Mouse (Mus musculus) liver, embryonic 15.5 days (tissue): ENCODE data around the gene Lhx1. TPM values are rescaled to one million over a fixed set of nuclear protein-coding genes. Genes with fewer than 3 reads are reported as not detected.
A peak's percentile ranks its signal among the peaks of the same experiment; 100 is the strongest.

Source experiments
- ATAC-seq: fragments of 200-750 bp; cut with Nextera tagmentation; 2 replicates; pipeline ENCODE4 v1.8.0; 2017; ENCODE audit warnings: moderate number of reproducible peaks, mild to moderate bottlenecking, moderate library complexity; ENCODE audit not compliant: insufficient read depth
- H3K27ac ChIP-seq: fragments of 300-500 bp; sonication (generic); replicated peaks from 2 replicates; pipeline ENCODE4 v1.5.1; 2015; ENCODE audit warnings: mild to moderate bottlenecking, inconsistent platforms
- H3K27me3 ChIP-seq: fragments of 300-500 bp; sonication (generic); 2 replicates; pipeline ENCODE4 v1.6.1; 2015; ENCODE audit warnings: mild to moderate bottlenecking, inconsistent platforms
- H3K36me3 ChIP-seq: fragments of 300-500 bp; sonication (generic); replicated peaks from 2 replicates; pipeline ENCODE4 v1.6.1; 2015; ENCODE audit warnings: moderate library complexity, mild to moderate bottlenecking, inconsistent platforms
- H3K4me1 ChIP-seq: fragments of 300-500 bp; sonication (generic); replicated peaks from 2 replicates; pipeline ENCODE4 v1.6.1; 2015; ENCODE audit warnings: inconsistent platforms
- H3K4me2 ChIP-seq: fragments of 300-500 bp; sonication (generic); 2 replicates; pipeline ENCODE4 v1.6.1; 2015; ENCODE audit warnings: moderate library complexity, mild to moderate bottlenecking, inconsistent platforms
- H3K4me3 ChIP-seq: fragments of 300-500 bp; sonication (generic); replicated peaks from 2 replicates; pipeline ENCODE4 v1.5.1; 2015; ENCODE audit warnings: mild to moderate bottlenecking, inconsistent platforms
- H3K9ac ChIP-seq: fragments of 300-500 bp; sonication (generic); 2 replicates; pipeline ENCODE4 v1.6.1; 2015; ENCODE audit warnings: moderate library complexity, mild to moderate bottlenecking, inconsistent platforms
- H3K9me3 ChIP-seq: fragments of 300-500 bp; sonication (generic); replicated peaks from 2 replicates; pipeline ENCODE4 v1.6.1; 2016; ENCODE audit warnings: inconsistent platforms
- WGBS: fragments of 180-500 bp; shearing (Covaris S2); methylation state at CpG from one replicate; pipeline ENCODE4 v1.1.7; 2015; ENCODE audit warnings: mixed read lengths; ENCODE audit not compliant: insufficient replicate concordance; 5-methylcytosine and 5-hydroxymethylcytosine counted together
- polyA plus RNA-seq: library from polyadenylated mRNA; unstranded; fragments of >200 nt; fragmentation: Nextera tagmentation; extraction: Ambion mirVana; gene quantifications from 2 replicates; pipeline ENCODE4 v1.2.1, GENCODE M21; 2015

Gene Lhx1
- polyA plus RNA-seq, 1 experiment from 2014 or later: 0.05 TPM

DNA sequence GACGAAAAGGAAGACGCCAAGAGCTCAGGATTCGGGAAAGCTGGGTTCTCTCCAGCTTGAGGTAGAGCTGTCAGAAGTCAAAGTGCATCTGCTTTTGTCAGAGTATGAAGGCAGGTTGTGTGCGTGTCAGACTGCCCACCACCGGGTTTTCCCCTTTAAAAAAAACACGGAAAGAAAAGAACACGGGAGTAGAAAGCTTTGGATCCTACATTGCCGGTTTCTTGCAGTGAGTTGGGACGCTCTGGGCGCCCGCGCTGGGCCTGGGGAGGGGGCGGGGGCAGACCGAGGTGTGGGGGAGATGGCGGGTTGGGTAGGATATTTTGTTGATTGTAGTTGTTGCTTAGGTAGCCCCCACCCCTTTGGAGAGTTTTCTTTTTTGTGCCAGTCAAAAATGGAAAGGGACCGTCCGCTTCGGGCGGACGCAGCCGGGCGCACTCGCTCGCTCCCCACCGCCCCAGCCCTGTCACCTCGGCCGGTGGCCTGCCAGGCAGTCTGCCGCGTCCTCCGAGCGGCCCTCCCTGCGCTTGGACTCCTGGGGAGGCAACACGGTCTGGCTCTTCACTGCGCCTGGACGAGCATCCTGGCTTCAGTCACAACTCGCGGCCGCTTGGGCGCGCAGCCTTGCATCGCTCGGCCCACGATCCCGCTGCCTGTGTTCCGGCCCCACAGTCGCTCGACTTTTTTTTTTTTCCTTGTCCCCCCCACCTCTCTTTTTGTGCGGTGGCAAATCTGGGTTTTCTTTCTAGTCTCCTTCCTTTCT is 644 bp downstream of the Lhx1 start:
- H3K4me1 ChIP-seq: peaks cover 33% of the 10 kb centered on the region
- no peaks in the 10 kb centered on the region for H3K36me3 ChIP-seq
- peak overlapping the region; percentile 40 for H3K4me3 ChIP-seq
- 2% methylated on average over 48 of the region's 48 CpGs for WGBS
- no peaks in the 10 kb centered on the region for H3K9me3 ChIP-seq
- H3K4me2 ChIP-seq: peak overlapping the region; percentile 58
- no peak overlapping the region for H3K27ac ChIP-seq
- ATAC-seq: no peak
- peaks cover 100% of the 10 kb centered on the region for H3K27me3 ChIP-seq
- no peak overlapping the region for H3K9ac ChIP-seq

DNA sequence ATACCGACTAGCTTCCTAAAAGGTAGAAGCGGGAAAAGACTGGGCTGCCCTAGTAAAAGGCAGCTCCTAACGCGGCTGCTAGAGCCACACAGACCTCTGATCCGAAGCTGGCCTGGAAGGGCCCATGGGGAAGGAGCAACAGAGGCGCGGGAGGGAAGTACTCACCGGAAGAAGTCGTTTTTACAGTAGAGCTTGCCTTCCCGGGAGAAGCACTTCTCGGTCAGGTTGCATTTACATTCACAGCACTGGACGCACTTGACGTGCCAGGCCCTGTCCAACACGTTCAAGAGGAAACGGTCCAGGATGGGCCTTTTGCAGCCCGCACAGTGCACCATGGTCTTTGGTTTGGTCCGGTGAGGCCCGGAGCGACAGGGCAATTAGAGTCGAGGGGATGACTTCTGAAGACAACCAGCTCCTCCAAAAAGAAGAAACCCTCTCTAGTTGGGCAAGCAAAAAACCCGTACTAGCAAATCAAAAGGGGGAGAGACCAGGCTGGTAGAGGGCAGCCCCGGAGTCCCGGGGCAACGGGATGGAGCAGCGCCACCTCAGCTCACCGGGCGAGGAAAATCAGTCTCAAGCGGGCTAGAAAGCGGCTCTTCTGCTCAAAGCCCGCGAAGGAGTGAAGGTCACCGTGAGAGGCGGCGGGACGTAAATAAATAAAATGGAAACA is 1.4 kb downstream of the Lhx1 start:
- Histone ChIP-seq H3K4me1 (peaks cover 33% of the 10 kb centered on the region), H3K36me3 (no peaks in the 10 kb centered on the region), H3K4me2 (0 out of 2 replicates have a peak overlapping the region, but pooled peaks have one; percentile 15), H3K9me3 (no peaks in the 10 kb centered on the region), H3K4me3 (0 out of 2 replicates have a peak overlapping the region, but pooled peaks have one; percentile 7), H3K27ac (no peak overlapping the region), H3K9ac (no peak overlapping the region), H3K27me3 (peaks cover 100% of the 10 kb centered on the region)
- WGBS: 1% methylated on average over 35 of the region's 35 CpGs
- no peak for ATAC-seq

DNA sequence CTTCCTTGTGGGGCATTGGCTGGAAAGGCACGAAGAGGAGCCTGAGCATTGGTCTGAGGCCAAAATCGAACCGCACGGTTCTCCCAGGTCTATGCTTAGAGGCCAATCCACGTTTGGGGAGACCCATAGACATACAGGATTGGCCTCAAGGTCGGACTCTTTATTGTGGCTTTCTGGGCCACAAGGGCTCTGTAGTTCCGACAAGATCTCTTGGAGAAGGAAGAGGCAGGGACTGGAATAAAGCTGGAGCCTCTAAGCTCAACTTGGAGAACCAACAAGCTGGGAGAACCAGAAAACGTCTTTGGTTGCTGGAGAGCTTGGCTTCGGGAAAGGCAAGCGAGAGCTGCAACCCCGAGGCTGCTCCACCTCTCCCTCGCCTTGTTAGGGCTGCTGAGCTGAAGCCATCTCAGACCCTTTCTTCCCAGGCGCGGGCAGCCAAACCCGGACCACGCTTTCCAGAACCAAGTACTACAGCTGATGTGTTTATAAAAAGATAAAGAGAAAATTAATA is 2.0 kb downstream of the Lhx1 start:
- WGBS: 2% methylated on average over 16 of the region's 16 CpGs
- H3K4me1 ChIP-seq: peaks cover 33% of the 10 kb centered on the region
- H3K4me2 ChIP-seq: peak overlapping the region; percentile 56
- peaks cover 100% of the 10 kb centered on the region for H3K27me3 ChIP-seq
- no peaks in the 10 kb centered on the region for H3K9me3 ChIP-seq
- no peaks in the 10 kb centered on the region for H3K36me3 ChIP-seq
- H3K27ac ChIP-seq: no peak overlapping the region
- no peak overlapping the region for H3K9ac ChIP-seq
- ATAC-seq: no peak
- H3K4me3 ChIP-seq: no peak overlapping the region

DNA sequence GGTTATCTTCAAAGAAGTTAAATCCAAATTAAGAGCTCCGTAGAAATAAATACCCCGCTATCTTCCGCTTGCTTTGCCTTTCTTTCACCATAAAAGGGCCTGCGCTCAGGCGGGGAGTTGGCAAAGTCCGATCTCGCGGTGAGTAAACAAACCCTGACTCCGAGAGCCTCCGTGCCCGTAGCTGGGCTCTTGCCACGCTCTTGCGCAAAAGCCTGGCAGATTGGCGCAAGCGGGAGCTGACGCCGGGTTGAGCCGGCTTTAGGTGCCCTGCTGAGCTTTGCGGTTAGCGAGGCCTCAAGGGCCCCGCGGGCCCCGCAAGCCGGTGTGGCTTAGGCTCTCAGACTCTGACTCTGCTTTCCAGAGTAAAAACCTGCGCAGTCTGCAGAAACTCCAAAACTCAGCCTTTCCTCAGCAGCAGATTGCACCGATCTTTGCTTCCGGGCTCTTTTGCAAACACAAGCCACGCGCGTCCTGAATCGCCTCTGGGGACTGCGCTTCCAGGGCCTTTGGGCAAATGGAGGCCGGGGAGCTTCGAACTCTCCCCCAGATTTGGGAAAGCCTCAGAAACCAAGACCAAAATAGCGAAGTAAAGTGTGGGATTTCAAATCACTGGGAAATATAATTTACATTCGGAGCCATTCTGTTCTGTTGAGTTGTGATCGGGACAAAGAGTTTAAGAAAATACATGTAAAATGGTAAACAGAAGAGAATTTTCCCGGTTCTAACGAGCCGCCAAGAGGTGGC is 2.6 kb downstream of the Lhx1 start:
- ATAC-seq: no peak
- H3K4me2 ChIP-seq: peak overlapping the region; percentile 56
- peaks cover 97% of the 10 kb centered on the region for H3K27me3 ChIP-seq
- no peaks in the 10 kb centered on the region for H3K9me3 ChIP-seq
- H3K4me1 ChIP-seq: peaks cover 33% of the 10 kb centered on the region
- H3K4me3 ChIP-seq: peak overlapping the region; percentile 27
- WGBS: 1% methylated on average over 40 of the region's 40 CpGs
- no peak overlapping the region for H3K27ac ChIP-seq
- no peak overlapping the region for H3K9ac ChIP-seq
- H3K36me3 ChIP-seq: no peaks in the 10 kb centered on the region

DNA sequence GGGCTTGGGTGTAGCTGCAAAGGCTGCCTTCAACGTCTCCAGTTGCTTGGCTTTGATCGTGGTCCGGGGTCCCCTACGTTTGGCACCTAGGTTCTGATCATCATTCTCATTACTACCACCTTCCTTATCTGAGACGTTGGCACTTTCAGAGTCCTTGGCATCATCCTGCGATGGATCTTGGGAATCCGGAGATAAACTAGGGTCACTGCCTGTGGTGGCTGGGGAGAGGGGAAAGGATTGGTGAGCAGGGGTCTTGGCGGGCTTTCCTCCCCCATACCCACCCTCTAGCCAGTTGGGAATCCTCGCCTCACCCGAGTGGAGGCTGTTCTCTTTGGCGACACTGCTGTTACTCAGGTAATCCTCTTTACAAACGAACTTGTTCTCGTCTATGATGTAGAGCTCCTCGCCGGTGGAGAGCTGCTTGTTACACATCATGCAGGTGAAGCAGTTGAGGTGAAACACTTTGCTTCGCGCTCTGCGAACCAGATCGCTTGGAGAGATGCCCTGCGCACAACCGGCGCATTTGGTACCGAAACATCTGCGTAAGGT is 3.5 kb downstream of the Lhx1 start:
- H3K27me3 ChIP-seq: peaks cover 97% of the 10 kb centered on the region
- no peaks in the 10 kb centered on the region for H3K36me3 ChIP-seq
- no peaks in the 10 kb centered on the region for H3K9me3 ChIP-seq
- no peak overlapping the region for H3K27ac ChIP-seq
- WGBS: 15% methylated on average over 24 of the region's 24 CpGs
- ATAC-seq: no peak
- H3K9ac ChIP-seq: no peak overlapping the region
- peak overlapping the region; percentile 56; the same call in 1 of the 2 replicates for H3K4me2 ChIP-seq
- no peak overlapping the region for H3K4me3 ChIP-seq
- H3K4me1 ChIP-seq: peaks cover 33% of the 10 kb centered on the region

DNA sequence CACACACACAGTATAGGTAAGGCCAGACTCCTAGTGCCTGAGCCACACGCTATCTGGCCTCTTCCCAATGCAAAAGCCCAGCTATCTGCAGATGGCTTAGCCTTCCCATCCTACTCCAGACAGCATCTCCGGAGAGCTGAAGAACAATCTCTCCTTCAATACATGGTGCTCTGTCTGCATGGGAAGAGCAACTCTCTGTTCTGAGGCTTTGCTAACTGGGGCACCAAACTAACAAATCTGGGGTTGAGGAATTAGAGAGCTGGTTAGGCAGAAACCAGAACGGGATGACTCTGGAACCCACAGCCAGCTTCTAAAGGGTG is 4.3 kb downstream of the Lhx1 start:
- no peak for ATAC-seq
- no peaks in the 10 kb centered on the region for H3K36me3 ChIP-seq
- no peak overlapping the region for H3K4me2 ChIP-seq
- H3K9me3 ChIP-seq: no peaks in the 10 kb centered on the region
- no peak overlapping the region for H3K27ac ChIP-seq
- H3K4me3 ChIP-seq: no peak overlapping the region
- H3K4me1 ChIP-seq: peaks cover 31% of the 10 kb centered on the region
- no peak overlapping the region for H3K9ac ChIP-seq
- WGBS: 45% methylated on average over 3 of the region's 3 CpGs
- H3K27me3 ChIP-seq: peaks cover 97% of the 10 kb centered on the region

DNA sequence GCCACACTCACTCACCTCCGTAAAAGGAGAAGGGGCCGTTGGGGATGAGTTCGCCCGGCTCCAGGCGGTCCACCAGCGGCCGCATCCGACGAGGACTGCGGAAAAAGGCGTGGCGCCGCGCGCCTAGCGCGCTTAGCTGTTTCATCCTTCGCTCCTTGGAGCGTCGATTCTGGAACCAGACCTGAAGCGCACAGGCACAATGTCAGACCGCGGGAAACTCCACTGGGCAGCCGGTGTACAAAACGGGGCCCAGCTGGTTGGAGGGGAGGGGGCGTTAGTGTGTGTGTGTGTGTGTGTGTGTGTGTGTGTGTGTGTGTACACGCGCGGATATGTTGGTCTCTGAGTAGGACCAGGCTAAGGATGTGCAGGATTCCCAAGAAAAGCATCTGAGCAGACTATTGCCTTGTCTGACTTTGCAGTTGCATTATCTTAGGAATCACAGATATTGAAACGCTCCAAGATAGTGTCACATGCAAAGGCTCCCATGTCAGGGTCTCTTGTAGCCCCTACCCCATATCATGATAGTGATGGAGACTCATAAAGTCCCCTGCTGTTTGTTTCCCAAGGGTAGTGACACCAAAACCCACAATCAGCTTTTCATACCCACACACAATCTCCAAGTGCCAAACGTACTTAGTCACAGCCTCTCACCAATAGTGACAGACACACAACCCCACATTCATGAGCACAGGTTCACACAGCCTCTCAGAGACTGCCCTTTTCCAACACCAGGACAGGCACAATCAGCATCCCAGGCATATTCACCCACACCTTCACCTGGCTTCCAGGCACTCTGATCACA is 4.9 kb downstream of the Lhx1 start:
- H3K4me2 ChIP-seq: no peak overlapping the region
- H3K9me3 ChIP-seq: no peaks in the 10 kb centered on the region
- H3K27me3 ChIP-seq: peaks cover 97% of the 10 kb centered on the region
- H3K27ac ChIP-seq: no peak overlapping the region
- no peak overlapping the region for H3K4me3 ChIP-seq
- H3K9ac ChIP-seq: no peak overlapping the region
- H3K36me3 ChIP-seq: no peaks in the 10 kb centered on the region
- WGBS: 8% methylated on average over 31 of the region's 31 CpGs
- peaks cover 27% of the 10 kb centered on the region for H3K4me1 ChIP-seq
- ATAC-seq: no peak

DNA sequence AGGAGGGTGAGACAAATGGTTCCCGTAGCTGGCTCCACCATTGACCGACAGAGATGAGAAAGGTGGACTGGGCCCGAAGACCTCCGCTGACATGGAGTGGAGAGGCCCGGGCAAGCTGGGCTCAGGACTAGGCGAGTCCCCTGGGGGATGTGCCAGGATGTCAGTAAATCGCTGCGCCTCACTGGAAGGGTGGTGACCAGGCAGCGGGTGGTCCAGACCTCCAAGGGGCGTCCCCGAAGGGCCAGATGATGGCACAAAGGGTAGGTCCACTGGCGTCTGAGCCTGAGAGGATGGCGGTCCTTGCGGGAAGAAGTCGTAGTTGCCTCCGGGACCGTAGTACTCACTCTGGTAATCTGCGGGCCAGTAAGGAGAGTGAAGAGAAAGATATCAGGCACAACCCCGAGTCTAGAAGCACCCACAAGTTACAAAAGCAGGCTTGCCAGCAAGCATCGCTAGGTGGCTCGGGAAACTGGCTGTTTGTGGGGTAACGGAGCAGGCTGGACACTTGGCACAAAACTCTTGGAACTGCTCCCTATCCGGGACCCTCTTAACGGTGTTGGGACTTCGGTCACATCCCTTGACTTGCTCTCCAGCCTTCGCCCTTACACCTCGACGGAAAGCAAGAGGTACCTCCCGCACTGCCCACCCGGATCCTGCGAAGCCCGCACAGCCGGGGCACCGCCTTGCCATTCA is 5.6 kb downstream of the Lhx1 start:
- WGBS: 17% methylated on average over 34 of the region's 34 CpGs
- H3K4me3 ChIP-seq: no peak overlapping the region
- no peak for ATAC-seq
- H3K4me1 ChIP-seq: peaks cover 20% of the 10 kb centered on the region
- peaks cover 97% of the 10 kb centered on the region for H3K27me3 ChIP-seq
- H3K27ac ChIP-seq: no peak overlapping the region
- H3K36me3 ChIP-seq: no peaks in the 10 kb centered on the region
- H3K4me2 ChIP-seq: no peak overlapping the region
- H3K9me3 ChIP-seq: no peaks in the 10 kb centered on the region
- no peak overlapping the region for H3K9ac ChIP-seq

DNA sequence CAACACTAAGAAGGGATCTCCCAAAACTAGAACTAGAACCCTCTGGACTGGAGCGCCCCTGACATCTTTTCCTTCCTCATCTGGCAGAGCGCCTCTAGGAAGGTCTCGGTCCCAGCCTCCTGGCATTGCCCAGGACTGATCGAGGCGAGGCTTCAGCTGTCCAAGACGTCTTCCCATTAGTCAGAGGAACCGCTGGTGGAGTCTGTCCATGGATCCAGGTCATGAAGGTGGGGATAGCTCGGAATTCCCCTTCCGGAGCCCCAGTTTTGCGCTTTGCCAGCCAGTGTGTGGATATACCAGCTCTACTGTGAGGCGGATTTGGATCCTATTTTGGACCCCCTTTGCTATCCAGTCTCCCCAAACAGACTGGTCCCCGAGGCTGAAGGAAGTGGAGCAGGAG is 6.3 kb downstream of the Lhx1 start:
- Histone ChIP-seq H3K4me3 (no peak overlapping the region), H3K36me3 (no peaks in the 10 kb centered on the region), H3K9me3 (no peaks in the 10 kb centered on the region), H3K9ac (no peak overlapping the region), H3K27me3 (peaks cover 97% of the 10 kb centered on the region), H3K27ac (no peak overlapping the region), H3K4me1 (peaks cover 17% of the 10 kb centered on the region), H3K4me2 (no peak overlapping the region)
- 31% methylated on average over 12 of the region's 12 CpGs for WGBS
- ATAC-seq: no peak

DNA sequence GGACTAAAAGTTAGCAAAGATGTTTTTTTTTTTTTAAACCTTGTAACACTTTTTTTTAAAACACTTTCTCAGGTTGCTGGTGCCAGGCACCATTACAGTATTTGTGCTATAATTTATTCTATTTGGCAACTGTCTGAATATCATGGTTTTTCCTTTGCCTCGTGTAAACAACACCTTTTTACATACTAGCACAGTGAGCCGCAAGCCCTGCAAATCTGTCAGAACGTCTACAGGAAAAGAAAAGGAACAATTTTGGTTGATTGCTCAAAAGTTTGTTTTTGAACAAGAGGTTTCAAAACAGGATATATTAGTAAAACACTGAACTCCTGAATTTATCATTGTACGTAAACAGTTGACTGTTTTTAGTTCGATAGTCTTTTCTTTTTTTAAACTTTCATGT is 7.1 kb downstream of the Lhx1 start:
- WGBS: 51% methylated on average over 5 of the region's 5 CpGs
- Histone ChIP-seq H3K4me2 (no peak overlapping the region), H3K36me3 (no peaks in the 10 kb centered on the region), H3K9me3 (no peaks in the 10 kb centered on the region), H3K4me3 (no peak overlapping the region), H3K9ac (no peak overlapping the region), H3K27me3 (peaks cover 90% of the 10 kb centered on the region), H3K4me1 (peaks cover 15% of the 10 kb centered on the region), H3K27ac (no peak overlapping the region)
- no peak for ATAC-seq
